Mouse (Mus musculus) ES-E14 (cell line): ENCODE results near the gene Uqcrh. TPM values are rescaled to one million over a fixed set of nuclear protein-coding genes. Genes with fewer than 3 reads are reported as not detected.

Experiments used
- DNase-seq: peaks from one replicate; pipeline ENCODE4 v3.0.0-alpha.2; 2013; ENCODE audit warnings: low read depth, low spot score
- H3K27ac ChIP-seq: 2 replicates; pipeline ENCODE4 v1.5.1; 2012; ENCODE audit warnings: low read depth, mild to moderate bottlenecking, low read length, moderate library complexity, mixed read lengths; ENCODE audit not compliant: poor library complexity, insufficient read depth, severe bottlenecking
- H3K36me3 ChIP-seq: 2 replicates; pipeline ENCODE4 v1.6.1; 2012; ENCODE audit warnings: mild to moderate bottlenecking, low read length, moderate library complexity, mixed read lengths; ENCODE audit not compliant: control insufficient read depth, poor library complexity, insufficient read depth, severe bottlenecking
- H3K4me1 ChIP-seq, 2 experiments: fragments of 150-350 bp in 1 of 2; sonication (generic) in 1 of 2; 2 replicates each; pipeline ENCODE4 v1.6.1; 2012; ENCODE audit warnings: low read length in 2 of 2, mild to moderate bottlenecking in 1 of 2, mixed read lengths in 1 of 2; ENCODE audit not compliant: control insufficient read depth in 2 of 2, insufficient read depth in 2 of 2, poor library complexity in 1 of 2
- H3K4me3 ChIP-seq, 2 experiments: fragments of 150-350 bp in 1 of 2; sonication (generic) in 1 of 2; 2 replicates each; pipeline ENCODE4 v1.5.1; 2012; ENCODE audit warnings: low read length in 2 of 2, low read depth in 1 of 2, mild to moderate bottlenecking in 1 of 2, mixed read lengths in 1 of 2; ENCODE audit not compliant: insufficient read depth in 1 of 2, poor library complexity in 1 of 2, severe bottlenecking in 1 of 2
- H3K9ac ChIP-seq: 2 replicates; pipeline ENCODE4 v1.6.1; 2012; ENCODE audit warnings: low read depth, mild to moderate bottlenecking, low read length, mixed read lengths; ENCODE audit not compliant: poor library complexity, insufficient read depth, severe bottlenecking
- H3K9me3 ChIP-seq: fragments of 150-350 bp; sonication (generic); 2 replicates; pipeline ENCODE4 v1.6.1; 2012; ENCODE audit warnings: low read depth, mild to moderate bottlenecking, low read length; ENCODE audit not compliant: control insufficient read depth, insufficient read depth
- CHD2 ChIP-seq: IDR thresholded peaks from 2 replicates; pipeline ENCODE4 v1.6.1; 2014; ENCODE audit warnings: mild to moderate bottlenecking, low read depth, low read length, inconsistent platforms
- HCFC1 ChIP-seq: IDR thresholded peaks from 2 replicates; pipeline ENCODE4 v1.6.1; 2012; ENCODE audit warnings: low read length, inconsistent platforms, borderline replicate concordance; ENCODE audit not compliant: insufficient read depth
- MAFK ChIP-seq: IDR thresholded peaks from 2 replicates; pipeline ENCODE4 v1.6.1; 2014; ENCODE audit warnings: mild to moderate bottlenecking, low read depth, low read length, inconsistent platforms; ENCODE audit not compliant: insufficient read depth
- ZC3H11A ChIP-seq: IDR thresholded peaks from 2 replicates; pipeline ENCODE4 v1.6.1; 2012; ENCODE audit warnings: low read depth, mild to moderate bottlenecking, inconsistent platforms, low read length, borderline replicate concordance
- ZNF384 ChIP-seq: IDR thresholded peaks from 2 replicates; pipeline ENCODE4 v1.6.1; 2012; ENCODE audit warnings: low read depth, low read length, inconsistent platforms
- in situ Hi-C, 2 experiments: fragments of 600-800 bp; cut with MboI; formaldehyde crosslinking; loops; one replicate each; pipeline ENCODE4 v1.15.1; 2025; ENCODE audit warnings: low sequenced_read_pairs in 2 of 2, inconsistent platforms in 1 of 2; ENCODE audit not compliant: unreplicated experiment in 2 of 2
- total RNA-seq: library from RNA; depleted of rRNA; stranded (reverse); fragments of 300-350 nt; gene quantifications from 2 replicates; pipeline ENCODE4 v1.2.3, GENCODE M21; 2012

The Uqcrh gene
- total RNA-seq, 1 experiment = 420 TPM

- in situ Hi-C loops = no loop called here
- no peaks in the 10 kb centered on the region for H3K9me3 ChIP-seq
- H3K9ac ChIP-seq = no peak overlapping the region
- peaks cover 15% of the 10 kb centered on the region for H3K36me3 ChIP-seq
- no peak for DNase-seq
- no peak overlapping the region for H3K4me3 ChIP-seq
- H3K27ac ChIP-seq = no peak overlapping the region
- H3K4me1 ChIP-seq = no peaks in the 10 kb centered on the region
- TF ChIP-seq HCFC1 (no peak), MAFK (no peak), CHD2 (no peak), ZC3H11A (no peak), ZNF384 (no peak)
These were observed 35.8 kb upstream of the Uqcrh start for GRCm38 (mm10) chr4:116110695-116111094.

DNA sequence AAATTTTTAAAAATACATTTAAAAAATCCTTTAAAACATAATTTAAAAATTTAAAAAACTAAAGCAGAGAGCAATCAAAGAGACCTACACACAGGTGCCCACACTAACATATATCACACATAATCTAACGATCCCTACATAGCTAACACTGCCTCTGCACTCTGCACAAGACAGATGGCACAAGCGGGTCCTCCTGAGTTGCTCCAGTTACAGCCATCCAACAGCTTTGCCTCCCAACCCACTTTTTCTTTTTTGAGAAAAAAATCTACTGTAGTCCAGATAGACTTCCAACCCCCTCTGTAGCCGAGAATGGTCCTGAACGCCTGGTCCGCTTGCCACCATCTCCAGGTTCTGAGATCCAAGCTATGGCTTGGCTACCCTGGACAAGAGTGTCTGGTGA is 30.4 kb upstream of the Uqcrh start:
- in situ Hi-C loops = no loop called here
- no peaks in the 10 kb centered on the region for H3K9me3 ChIP-seq
- H3K4me1 ChIP-seq = no peaks in the 10 kb centered on the region
- no peak overlapping the region for H3K4me3 ChIP-seq
- H3K36me3 ChIP-seq = peaks cover 16% of the 10 kb centered on the region
- H3K9ac ChIP-seq = no peak overlapping the region
- TF ChIP-seq ZNF384 (no peak), HCFC1 (no peak), ZC3H11A (no peak), CHD2 (no peak), MAFK (no peak)
- no peak for DNase-seq
- no peak overlapping the region for H3K27ac ChIP-seq

DNA sequence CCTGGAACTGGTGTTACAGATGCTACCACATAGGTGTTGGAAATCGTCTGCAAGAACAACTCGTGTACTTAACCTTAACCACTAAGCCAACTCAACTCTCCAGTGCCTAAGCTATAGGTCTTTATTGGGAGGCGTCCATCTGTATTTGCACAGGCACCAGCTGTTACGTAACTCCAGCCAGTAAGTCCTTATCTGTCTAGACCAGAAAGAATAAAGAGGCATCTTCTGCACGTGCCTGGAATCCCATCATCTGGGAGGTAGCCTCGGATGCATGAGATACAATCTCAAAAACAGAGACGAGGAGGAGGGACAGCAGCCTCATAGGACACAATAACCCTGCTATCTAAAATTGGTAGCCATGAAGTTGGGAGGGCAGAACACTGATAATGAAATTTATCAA is 26.1 kb upstream of the Uqcrh start:
- H3K9me3 ChIP-seq = no peaks in the 10 kb centered on the region
- in situ Hi-C loops = no loop called here
- peaks cover 40% of the 10 kb centered on the region for H3K36me3 ChIP-seq
- no peak overlapping the region for H3K27ac ChIP-seq
- H3K4me3 ChIP-seq = no peak overlapping the region
- DNase-seq = no peak
- no peak overlapping the region for H3K9ac ChIP-seq
- TF ChIP-seq CHD2 (no peak), ZC3H11A (no peak), ZNF384 (no peak), MAFK (no peak), HCFC1 (no peak)
- H3K4me1 ChIP-seq = no peaks in the 10 kb centered on the region

DNA sequence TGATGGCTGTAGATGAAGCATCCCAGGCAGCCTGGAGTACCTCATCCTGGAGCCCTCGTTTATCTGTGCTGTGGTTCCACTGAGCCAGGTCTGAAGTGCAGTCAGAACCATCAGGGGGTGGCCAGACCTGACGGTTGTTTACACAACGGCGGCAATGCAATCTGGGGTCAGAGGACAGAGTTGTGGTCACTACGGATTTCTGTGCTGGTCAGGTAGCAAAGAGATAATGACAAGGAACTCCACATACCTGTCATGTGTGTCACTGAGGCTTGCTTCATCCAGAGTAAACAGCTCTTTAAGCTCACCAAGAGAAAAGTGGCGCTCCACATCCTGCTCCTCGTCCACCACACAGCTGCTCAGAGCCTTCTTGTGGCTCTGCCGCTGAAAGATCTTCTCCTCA is 22.3 kb upstream of the Uqcrh start:
- H3K9ac ChIP-seq = no peak overlapping the region
- H3K27ac ChIP-seq = no peak overlapping the region
- no peak for DNase-seq
- in situ Hi-C loops = no loop called here
- H3K36me3 ChIP-seq = peaks cover 42% of the 10 kb centered on the region
- H3K4me1 ChIP-seq = no peaks in the 10 kb centered on the region
- H3K9me3 ChIP-seq = no peaks in the 10 kb centered on the region
- TF ChIP-seq CHD2 (no peak), ZNF384 (no peak), MAFK (no peak), HCFC1 (no peak), ZC3H11A (no peak)
- H3K4me3 ChIP-seq = no peak overlapping the region

DNA sequence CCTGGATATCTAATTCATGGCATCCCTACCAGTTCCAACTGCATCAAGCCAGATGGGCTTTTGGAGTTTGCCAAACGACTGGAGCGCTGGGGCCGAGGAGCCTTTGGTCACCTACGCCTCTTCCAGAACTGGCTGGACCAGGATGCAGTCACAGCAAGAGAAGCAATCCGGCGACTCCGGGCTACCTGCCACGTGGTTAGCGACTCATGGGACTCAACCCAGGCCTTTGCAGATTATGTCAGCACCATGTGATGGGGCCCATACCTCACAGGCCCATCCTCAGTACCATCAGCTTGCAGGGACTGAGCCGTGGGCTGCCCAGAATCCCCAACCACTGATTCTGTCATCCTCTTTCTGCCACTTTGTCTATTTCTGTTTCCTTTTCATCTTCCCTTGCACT is 21.4 kb upstream of the Uqcrh start:
- TF ChIP-seq CHD2 (no peak), HCFC1 (no peak), MAFK (no peak), ZNF384 (no peak), ZC3H11A (no peak)
- peaks cover 40% of the 10 kb centered on the region for H3K36me3 ChIP-seq
- no peaks in the 10 kb centered on the region for H3K4me1 ChIP-seq
- DNase-seq = no peak
- H3K9me3 ChIP-seq = no peaks in the 10 kb centered on the region
- no peak overlapping the region for H3K27ac ChIP-seq
- in situ Hi-C loops = no loop called here
- no peak overlapping the region for H3K4me3 ChIP-seq
- no peak overlapping the region for H3K9ac ChIP-seq
